Mouse (Mus musculus) forebrain, embryonic 11.5 days (tissue): Measurements from ENCODE around the gene Ly75. TPM values are rescaled to one million over a fixed set of nuclear protein-coding genes. Genes with fewer than 3 reads are reported as not detected.

Source experiments
- ATAC-seq: fragments of 200-750 bp; cut with Nextera tagmentation; replicated peaks from 2 replicates; pipeline ENCODE4 v1.8.0; 2017; ENCODE audit warnings: moderate TSS enrichment; ENCODE audit not compliant: low FRiP score
- DNase-seq: peaks from one replicate; pipeline ENCODE4 v3.0.0-alpha.2; 2017; ENCODE audit warnings: low spot score
- H3K27ac ChIP-seq: fragments of 300-500 bp; sonication (generic); 2 replicates; pipeline ENCODE4 v1.5.1; 2014; ENCODE audit warnings: low read depth, low read length
- H3K27me3 ChIP-seq: fragments of 300-500 bp; sonication (generic); 2 replicates; pipeline ENCODE4 v1.6.1; 2014; ENCODE audit warnings: mild to moderate bottlenecking, low read length, mixed read lengths; ENCODE audit not compliant: control insufficient read depth, insufficient read depth
- H3K36me3 ChIP-seq: fragments of 300-500 bp; sonication (generic); 2 replicates; pipeline ENCODE4 v1.6.1; 2014; ENCODE audit warnings: mild to moderate bottlenecking, low read length, moderate library complexity, mixed read lengths; ENCODE audit not compliant: control insufficient read depth, insufficient read depth
- H3K4me1 ChIP-seq: fragments of 300-500 bp; sonication (generic); replicated peaks from 2 replicates; pipeline ENCODE4 v1.6.1; 2014; ENCODE audit warnings: low read length, mixed read lengths; ENCODE audit not compliant: control insufficient read depth, insufficient read depth
- H3K4me2 ChIP-seq: fragments of 300-500 bp; sonication (generic); 2 replicates; pipeline ENCODE4 v1.6.1; 2014; ENCODE audit warnings: low read depth, mild to moderate bottlenecking, low read length, moderate library complexity, mixed read lengths; ENCODE audit not compliant: severe bottlenecking
- H3K4me3 ChIP-seq: fragments of 300-500 bp; sonication (generic); 2 replicates; pipeline ENCODE4 v1.5.1; 2014; ENCODE audit warnings: low read depth, low read length
- H3K9ac ChIP-seq: fragments of 300-500 bp; sonication (generic); 2 replicates; pipeline ENCODE4 v1.6.1; 2014; ENCODE audit warnings: low read length
- H3K9me3 ChIP-seq: fragments of 300-500 bp; sonication (generic); 2 replicates; pipeline ENCODE4 v1.6.1; 2016; ENCODE audit warnings: low read length, mixed read lengths; ENCODE audit not compliant: control insufficient read depth
- WGBS: fragments of 180-500 bp; shearing (Covaris S2); extraction: QIAGEN DNeasy Blood & Tissue Kit; methylation state at CpG from one replicate; pipeline ENCODE4 v1.1.7; 2014; 5-methylcytosine and 5-hydroxymethylcytosine counted together
- polyA plus RNA-seq: library from polyadenylated mRNA; unstranded; fragments of >200 nt; fragmentation: Nextera tagmentation; extraction: Ambion mirVana; gene quantifications from 2 replicates; pipeline ENCODE4 v1.2.1, GENCODE M21; 2014

Gene Ly75
- polyA plus RNA-seq, 1 experiment from 2014 or later, result 1.9 TPM

GRCm38 (mm10) chr2:60326948-60327347 is 56.2 kb downstream of the Ly75 start:
- no peak overlapping the region for H3K4me2 ChIP-seq
- DNase-seq (no peak), ATAC-seq (no peak)
- no peak overlapping the region for H3K4me3 ChIP-seq
- WGBS, result 89% methylated on average over 7 of the region's 7 CpGs
- H3K27me3 ChIP-seq, result no peaks in the 10 kb centered on the region
- H3K27ac ChIP-seq, result no peak overlapping the region
- H3K9me3 ChIP-seq, result no peaks in the 10 kb centered on the region
- H3K36me3 ChIP-seq, result no peaks in the 10 kb centered on the region
- H3K9ac ChIP-seq, result no peak overlapping the region
- no peaks in the 10 kb centered on the region for H3K4me1 ChIP-seq

GRCm38 (mm10) chr2:60323411-60323810 is 59.7 kb downstream of the Ly75 start:
- Histone ChIP-seq H3K4me3 (no peak overlapping the region), H3K9ac (no peak overlapping the region), H3K4me1 (no peaks in the 10 kb centered on the region), H3K4me2 (no peak overlapping the region), H3K27ac (no peak overlapping the region), H3K9me3 (no peaks in the 10 kb centered on the region), H3K36me3 (no peaks in the 10 kb centered on the region), H3K27me3 (no peaks in the 10 kb centered on the region)
- WGBS, result 83% methylated on average over 5 of the region's 5 CpGs
- no peak for DNase-seq
- ATAC-seq, result no peak

GRCm38 (mm10) chr2:60322031-60322726 is 60.9 kb downstream of the Ly75 start:
- Histone ChIP-seq H3K27me3 (no peaks in the 10 kb centered on the region), H3K4me3 (no peak overlapping the region), H3K4me2 (no peak overlapping the region), H3K4me1 (no peaks in the 10 kb centered on the region), H3K9me3 (no peaks in the 10 kb centered on the region), H3K27ac (no peak overlapping the region), H3K36me3 (no peaks in the 10 kb centered on the region), H3K9ac (no peak overlapping the region)
- ATAC-seq (no peak), DNase-seq (no peak)
- WGBS, result 73% methylated on average over 6 of the region's 6 CpGs

GRCm38 (mm10) chr2:60303796-60304195 is 79.3 kb downstream of the Ly75 start:
- Histone ChIP-seq H3K9me3 (no peaks in the 10 kb centered on the region), H3K36me3 (no peaks in the 10 kb centered on the region), H3K4me3 (no peak overlapping the region), H3K4me1 (no peaks in the 10 kb centered on the region), H3K9ac (no peak overlapping the region), H3K4me2 (no peak overlapping the region), H3K27ac (no peak overlapping the region), H3K27me3 (no peaks in the 10 kb centered on the region)
- 95% methylated on average over 4 of the region's 4 CpGs for whole genome bisulfite sequencing
- no peak for ATAC-seq
- no peak for DNase-seq

- no peak overlapping the region for H3K27ac ChIP-seq
- DNase-seq, result no peak
- H3K9me3 ChIP-seq, result no peaks in the 10 kb centered on the region
- no peaks in the 10 kb centered on the region for H3K36me3 ChIP-seq
- H3K9ac ChIP-seq, result no peak overlapping the region
- no peaks in the 10 kb centered on the region for H3K27me3 ChIP-seq
- no peaks in the 10 kb centered on the region for H3K4me1 ChIP-seq
- ATAC-seq, result no peak
- H3K4me3 ChIP-seq, result no peak overlapping the region
- 94% methylated on average over 2 of the region's 2 CpGs for WGBS
- H3K4me2 ChIP-seq, result no peak overlapping the region
Observed at GRCm38 (mm10) chr2:60299323-60299722, 83.8 kb downstream of the Ly75 start.

GRCm38 (mm10) chr2:60298266-60298665 is 84.8 kb downstream of the Ly75 start:
- ATAC-seq (no peak), DNase-seq (no peak)
- no peaks in the 10 kb centered on the region for H3K36me3 ChIP-seq
- no peaks in the 10 kb centered on the region for H3K9me3 ChIP-seq
- H3K27me3 ChIP-seq, result no peaks in the 10 kb centered on the region
- no peak overlapping the region for H3K9ac ChIP-seq
- H3K4me1 ChIP-seq, result no peaks in the 10 kb centered on the region
- no peak overlapping the region for H3K4me3 ChIP-seq
- H3K27ac ChIP-seq, result no peak overlapping the region
- no peak overlapping the region for H3K4me2 ChIP-seq
- 76% methylated on average over 3 of the region's 3 CpGs for WGBS

GRCm38 (mm10) chr2:60291381-60291780 is 91.7 kb downstream of the Ly75 start:
- H3K4me3 ChIP-seq, result no peak overlapping the region
- no peak overlapping the region for H3K4me2 ChIP-seq
- no peaks in the 10 kb centered on the region for H3K9me3 ChIP-seq
- no peaks in the 10 kb centered on the region for H3K27me3 ChIP-seq
- H3K9ac ChIP-seq, result no peak overlapping the region
- no peaks in the 10 kb centered on the region for H3K4me1 ChIP-seq
- no peaks in the 10 kb centered on the region for H3K36me3 ChIP-seq
- 80% methylated on average over 4 of the region's 4 CpGs for WGBS
- no peak overlapping the region for H3K27ac ChIP-seq
- ATAC-seq (no peak), DNase-seq (no peak)

GRCm38 (mm10) chr2:60289451-60289850 is 93.7 kb downstream of the Ly75 start:
- Histone ChIP-seq H3K9me3 (no peaks in the 10 kb centered on the region), H3K9ac (no peak overlapping the region), H3K27me3 (peaks cover 7% of the 10 kb centered on the region; the same call in 1 of the 2 replicates), H3K27ac (no peak overlapping the region), H3K4me3 (no peak overlapping the region), H3K4me1 (no peaks in the 10 kb centered on the region), H3K36me3 (no peaks in the 10 kb centered on the region), H3K4me2 (no peak overlapping the region)
- DNase-seq (no peak), ATAC-seq (no peak)
- 80% methylated on average over 1 of the region's 1 CpGs for WGBS

- no peak overlapping the region for H3K4me2 ChIP-seq
- no peaks in the 10 kb centered on the region for H3K36me3 ChIP-seq
- no peak overlapping the region for H3K9ac ChIP-seq
- H3K27me3 ChIP-seq, result peaks cover 10% of the 10 kb centered on the region; the same call in 1 of the 2 replicates
- H3K9me3 ChIP-seq, result no peaks in the 10 kb centered on the region
- WGBS, result 81% methylated on average over 4 of the region's 4 CpGs
- ATAC-seq (no peak), DNase-seq (no peak)
- no peak overlapping the region for H3K4me3 ChIP-seq
- peaks cover 4% of the 10 kb centered on the region; the same call in 1 of the 2 replicates for H3K4me1 ChIP-seq
- H3K27ac ChIP-seq, result no peak overlapping the region
Observed at GRCm38 (mm10) chr2:60288606-60289005, 94.5 kb downstream of the Ly75 start.
